Mouse (Mus musculus) heart, embryonic 16.5 days (tissue): ENCODE measurements around the gene Rhoa. TPM values are rescaled to one million over a fixed set of nuclear protein-coding genes. Genes with fewer than 3 reads are reported as not detected.

Source experiments
- ATAC-seq: fragments of 200-750 bp; cut with Nextera tagmentation; replicated peaks from 2 replicates; pipeline ENCODE4 v1.8.0; 2017; ENCODE audit warnings: moderate number of reproducible peaks; ENCODE audit not compliant: insufficient read depth, low FRiP score; ENCODE audit errors: extremely low read depth
- H3K27ac ChIP-seq: fragments of 300-500 bp; sonication (generic); 2 replicates; pipeline ENCODE4 v1.5.1; 2014; ENCODE audit warnings: mild to moderate bottlenecking, low read length, control low read depth, moderate library complexity
- H3K27me3 ChIP-seq: fragments of 300-500 bp; sonication (generic); 2 replicates; pipeline ENCODE4 v1.6.1; 2014; ENCODE audit warnings: low read length, mixed read lengths; ENCODE audit not compliant: control insufficient read depth, insufficient read depth
- H3K36me3 ChIP-seq: fragments of 300-500 bp; sonication (generic); 2 replicates; pipeline ENCODE4 v1.6.1; 2014; ENCODE audit not compliant: control insufficient read depth, insufficient read depth
- H3K4me1 ChIP-seq: fragments of 300-500 bp; sonication (generic); 2 replicates; pipeline ENCODE4 v1.6.1; 2014; ENCODE audit warnings: low read length, mixed read lengths; ENCODE audit not compliant: control insufficient read depth, insufficient read depth
- H3K4me2 ChIP-seq: fragments of 300-500 bp; sonication (generic); 2 replicates; pipeline ENCODE4 v1.6.1; 2014; ENCODE audit warnings: low read depth, mild to moderate bottlenecking, control low read depth, low read length
- H3K4me3 ChIP-seq: fragments of 300-500 bp; sonication (generic); 2 replicates; pipeline ENCODE4 v1.5.1; 2014; ENCODE audit warnings: mild to moderate bottlenecking, control low read depth, low read length
- H3K9ac ChIP-seq: fragments of 300-500 bp; sonication (generic); 2 replicates; pipeline ENCODE4 v1.6.1; 2014; ENCODE audit warnings: low read length, control low read depth
- H3K9me3 ChIP-seq: fragments of 300-500 bp; sonication (generic); replicated peaks from 2 replicates; pipeline ENCODE4 v1.6.1; 2016; ENCODE audit warnings: low read length; ENCODE audit not compliant: control insufficient read depth
- WGBS: fragments of 180-500 bp; shearing (Covaris S2); extraction: QIAGEN DNeasy Blood & Tissue Kit; methylation state at CpG from one replicate; pipeline ENCODE4 v1.1.7; 2014; 5-methylcytosine and 5-hydroxymethylcytosine counted together
- polyA plus RNA-seq: library from polyadenylated mRNA; unstranded; fragments of >200 nt; fragmentation: Nextera tagmentation; extraction: Ambion mirVana; gene quantifications from 2 replicates; pipeline ENCODE4 v1.2.1, GENCODE M21; 2015

Rhoa gene
- polyA plus RNA-seq, 1 experiment from 2014 or later = 444 TPM

GRCm38 (mm10) chr9:108325811-108326210 lies 19.9 kb downstream of the Rhoa start:
- Histone ChIP-seq H3K9me3 (no peaks in the 10 kb centered on the region), H3K4me1 (no peaks in the 10 kb centered on the region), H3K36me3 (peaks cover 14% of the 10 kb centered on the region), H3K4me3 (no peak overlapping the region), H3K27ac (no peak overlapping the region), H3K27me3 (no peaks in the 10 kb centered on the region), H3K4me2 (no peak overlapping the region), H3K9ac (no peak overlapping the region)
- 98% methylated on average over 2 of the region's 2 CpGs for WGBS
- no peak for ATAC-seq

- Histone ChIP-seq H3K9me3 (no peaks in the 10 kb centered on the region), H3K9ac (no peak overlapping the region), H3K27me3 (no peaks in the 10 kb centered on the region), H3K27ac (peak overlapping the region; percentile 97), H3K4me2 (peak overlapping the region; percentile 73), H3K4me3 (no peak overlapping the region), H3K4me1 (peaks cover 23% of the 10 kb centered on the region), H3K36me3 (peaks cover 23% of the 10 kb centered on the region)
- 63% methylated on average over 10 of the region's 10 CpGs for WGBS
- no peak for ATAC-seq
Measured at GRCm38 (mm10) chr9:108337848-108338550, 32.1 kb downstream of the Rhoa start.

- peaks cover 18% of the 10 kb centered on the region for H3K36me3 ChIP-seq
- peaks cover 23% of the 10 kb centered on the region for H3K4me1 ChIP-seq
- peak overlapping the region; percentile 85 for H3K4me3 ChIP-seq
- no peaks in the 10 kb centered on the region for H3K27me3 ChIP-seq
- WGBS = 21% methylated on average over 6 of the region's 6 CpGs
- H3K9ac ChIP-seq = peak overlapping the region; percentile 96
- H3K9me3 ChIP-seq = no peaks in the 10 kb centered on the region
- peak overlapping the region; percentile 97 for H3K27ac ChIP-seq
- peak overlapping the region; percentile 73 for H3K4me2 ChIP-seq
- no peak for ATAC-seq
Measured at GRCm38 (mm10) chr9:108338551-108338885, 32.6 kb downstream of the Rhoa start.

- no peaks in the 10 kb centered on the region for H3K9me3 ChIP-seq
- H3K36me3 ChIP-seq = peaks cover 13% of the 10 kb centered on the region
- peak within 1 kb of the TSS; percentile 85 for H3K4me3 ChIP-seq
- no peaks in the 10 kb centered on the region for H3K27me3 ChIP-seq
- peaks cover 23% of the 10 kb centered on the region for H3K4me1 ChIP-seq
- WGBS = under 1% methylated on average over 49 of the region's 49 CpGs
- peak within 1 kb of the TSS; percentile 97 for H3K27ac ChIP-seq
- ATAC-seq = peak; percentile 93
- H3K4me2 ChIP-seq = peak within 1 kb of the TSS; percentile 73
- H3K9ac ChIP-seq = peak within 1 kb of the TSS; percentile 96
Measured at GRCm38 (mm10) chr9:108338886-108339781, 33.2 kb downstream of the Rhoa start, which contains the start of gene Gpx1. Gene Gpx1, plus strand, starts transcription at chr9:108338903.

- no peaks in the 10 kb centered on the region for H3K27me3 ChIP-seq
- H3K27ac ChIP-seq = peak overlapping the region; percentile 97
- WGBS = 7% methylated on average over 20 of the region's 20 CpGs
- peak overlapping the region; percentile 96 for H3K9ac ChIP-seq
- H3K36me3 ChIP-seq = peaks cover 10% of the 10 kb centered on the region
- peak overlapping the region; percentile 85 for H3K4me3 ChIP-seq
- no peak for ATAC-seq
- peaks cover 23% of the 10 kb centered on the region for H3K4me1 ChIP-seq
- peak overlapping the region; percentile 73 for H3K4me2 ChIP-seq
- H3K9me3 ChIP-seq = no peaks in the 10 kb centered on the region
Measured at GRCm38 (mm10) chr9:108339886-108340257, 33.9 kb downstream of the Rhoa start.

- no peak for ATAC-seq
- H3K27ac ChIP-seq = peak overlapping the region; percentile 97
- H3K4me1 ChIP-seq = peaks cover 23% of the 10 kb centered on the region
- peak overlapping the region; percentile 85 for H3K4me3 ChIP-seq
- H3K9ac ChIP-seq = peak overlapping the region; percentile 96
- peaks cover 4% of the 10 kb centered on the region for H3K36me3 ChIP-seq
- WGBS = 48% methylated on average over 10 of the region's 10 CpGs
- H3K4me2 ChIP-seq = peak overlapping the region; percentile 73
- H3K27me3 ChIP-seq = no peaks in the 10 kb centered on the region
- H3K9me3 ChIP-seq = no peaks in the 10 kb centered on the region
Measured at GRCm38 (mm10) chr9:108340258-108341138, 34.6 kb downstream of the Rhoa start.

GRCm38 (mm10) chr9:108341139-108341475 lies 35.2 kb downstream of the Rhoa start:
- Histone ChIP-seq H3K27me3 (no peaks in the 10 kb centered on the region), H3K9ac (no peak overlapping the region), H3K36me3 (no peaks in the 10 kb centered on the region; the same call in 1 of the 2 replicates), H3K27ac (peak overlapping the region; percentile 33), H3K9me3 (no peaks in the 10 kb centered on the region), H3K4me3 (0 out of 2 replicates have a peak overlapping the region, but pooled peaks have one; percentile 3), H3K4me1 (peaks cover 23% of the 10 kb centered on the region), H3K4me2 (peak overlapping the region; percentile 73)
- ATAC-seq = no peak
- WGBS = 76% methylated on average over 5 of the region's 5 CpGs

GRCm38 (mm10) chr9:108341801-108342200 lies 35.9 kb downstream of the Rhoa start:
- no peak overlapping the region; the same call in 1 of the 2 replicates for H3K27ac ChIP-seq
- H3K4me1 ChIP-seq = peaks cover 24% of the 10 kb centered on the region
- no peak for ATAC-seq
- H3K36me3 ChIP-seq = no peaks in the 10 kb centered on the region; the same call in 1 of the 2 replicates
- H3K4me3 ChIP-seq = no peak overlapping the region
- H3K4me2 ChIP-seq = no peak overlapping the region
- no peaks in the 10 kb centered on the region for H3K9me3 ChIP-seq
- no peaks in the 10 kb centered on the region for H3K27me3 ChIP-seq
- no peak overlapping the region for H3K9ac ChIP-seq
